Mouse (Mus musculus) forebrain, embryonic 12.5 days (tissue): Measurements from ENCODE around the gene A430078G23Rik. TPM values are rescaled to one million over a fixed set of nuclear protein-coding genes. Genes with fewer than 3 reads are reported as not detected.
"Not testable (repeated sequence)": the region's sequence is repeated elsewhere in the genome, so short reads cannot be mapped to it uniquely, and the experiment has no call there.

Experiments
- ATAC-seq: fragments of 200-750 bp; cut with Nextera tagmentation; 2 replicates; pipeline ENCODE4 v1.8.0; 2017; ENCODE audit warnings: moderate TSS enrichment; ENCODE audit not compliant: low FRiP score
- H3K27ac ChIP-seq: fragments of 300-500 bp; sonication (generic); 2 replicates; pipeline ENCODE4 v1.5.1; 2016; ENCODE audit warnings: mild to moderate bottlenecking
- H3K27me3 ChIP-seq: fragments of 300-500 bp; sonication (generic); 2 replicates; pipeline ENCODE4 v1.6.1; 2016; ENCODE audit warnings: mild to moderate bottlenecking
- H3K36me3 ChIP-seq: fragments of 300-500 bp; sonication (generic); replicated peaks from 2 replicates; pipeline ENCODE4 v1.6.1; 2016; ENCODE audit warnings: mild to moderate bottlenecking
- H3K4me1 ChIP-seq: fragments of 300-500 bp; sonication (generic); 2 replicates; pipeline ENCODE4 v1.6.1; 2016
- H3K4me2 ChIP-seq: fragments of 300-500 bp; sonication (generic); 2 replicates; pipeline ENCODE4 v1.6.1; 2016; ENCODE audit warnings: mild to moderate bottlenecking, moderate library complexity
- H3K4me3 ChIP-seq: fragments of 300-500 bp; sonication (generic); replicated peaks from 2 replicates; pipeline ENCODE4 v1.5.1; 2016; ENCODE audit warnings: mild to moderate bottlenecking
- H3K9ac ChIP-seq: fragments of 300-500 bp; sonication (generic); 2 replicates; pipeline ENCODE4 v1.6.1; 2016; ENCODE audit warnings: mild to moderate bottlenecking
- H3K9me3 ChIP-seq: fragments of 300-500 bp; sonication (generic); 2 replicates; pipeline ENCODE4 v1.6.1; 2016
- WGBS: fragments of 180-500 bp; shearing (Covaris S2); methylation state at CpG from one replicate; pipeline ENCODE4 v1.1.7; 2016; 5-methylcytosine and 5-hydroxymethylcytosine counted together
- polyA plus RNA-seq: library from polyadenylated mRNA; unstranded; fragments of >200 nt; fragmentation: Nextera tagmentation; extraction: Ambion mirVana; gene quantifications from 2 replicates; pipeline ENCODE4 v1.2.1, GENCODE M21; 2016

The A430078G23Rik gene
- polyA plus RNA-seq = 0.06 TPM in 1 of 2 replicates, not detected in the other

GRCm38 (mm10) chr8:3353189-3353810 is at the start of gene A430078G23Rik:
TSS of gene A430078G23Rik (plus strand) at chr8:3353415.
- Histone ChIP-seq H3K27me3 (no peaks in the 10 kb centered on the region), H3K4me3 (no peak within 1 kb of the TSS), H3K9me3 (no peaks in the 10 kb centered on the region), H3K4me2 (no peak within 1 kb of the TSS), H3K36me3 (no peaks in the 10 kb centered on the region), H3K4me1 (no peaks in the 10 kb centered on the region), H3K9ac (no peak within 1 kb of the TSS), H3K27ac (no peak within 1 kb of the TSS)
- 83% methylated on average over 13 of the region's 13 CpGs for WGBS
- no peak for ATAC-seq

GRCm38 (mm10) chr8:3308205-3308800 is 44.9 kb upstream of the A430078G23Rik start:
- ATAC-seq, H3K4me3 ChIP-seq, H3K9ac ChIP-seq, H3K4me2 ChIP-seq, H3K27me3 ChIP-seq, H3K27ac ChIP-seq, H3K4me1 ChIP-seq, H3K9me3 ChIP-seq, H3K36me3 ChIP-seq: not testable (repeated sequence)
- 91% methylated on average over 13 of the region's 13 CpGs for WGBS

GRCm38 (mm10) chr8:3309636-3310035 is 43.6 kb upstream of the A430078G23Rik start:
- Histone ChIP-seq H3K4me3 (no peak overlapping the region), H3K9me3 (peaks cover 9% of the 10 kb centered on the region; the same call in 1 of the 2 replicates), H3K36me3 (no peaks in the 10 kb centered on the region), H3K4me2 (no peak overlapping the region), H3K4me1 (no peaks in the 10 kb centered on the region), H3K27me3 (no peaks in the 10 kb centered on the region), H3K27ac (no peak overlapping the region), H3K9ac (no peak overlapping the region)
- WGBS = 89% methylated on average over 11 of the region's 11 CpGs
- no peak for ATAC-seq

GRCm38 (mm10) chr8:3311482-3311881 is 41.7 kb upstream of the A430078G23Rik start:
- Histone ChIP-seq H3K27ac (no peak overlapping the region), H3K4me1 (no peaks in the 10 kb centered on the region), H3K27me3 (no peaks in the 10 kb centered on the region), H3K9ac (no peak overlapping the region), H3K4me3 (no peak overlapping the region), H3K36me3 (no peaks in the 10 kb centered on the region), H3K9me3 (peaks cover 1% of the 10 kb centered on the region; the same call in 1 of the 2 replicates), H3K4me2 (no peak overlapping the region)
- 76% methylated on average over 4 of the region's 4 CpGs for WGBS
- ATAC-seq = no peak

- H3K4me3 ChIP-seq, H3K27me3 ChIP-seq, H3K9ac ChIP-seq, ATAC-seq, H3K27ac ChIP-seq, H3K9me3 ChIP-seq, H3K36me3 ChIP-seq, H3K4me1 ChIP-seq, H3K4me2 ChIP-seq: not testable (repeated sequence)
- WGBS = 80% methylated on average over 1 of the region's 1 CpGs
Measured at GRCm38 (mm10) chr8:3313417-3313816, 39.8 kb upstream of the A430078G23Rik start.

- no peak overlapping the region for H3K27ac ChIP-seq
- no peak overlapping the region for H3K4me2 ChIP-seq
- no peak overlapping the region for H3K4me3 ChIP-seq
- ATAC-seq = no peak
- no peaks in the 10 kb centered on the region for H3K9me3 ChIP-seq
- H3K9ac ChIP-seq = no peak overlapping the region
- H3K4me1 ChIP-seq = no peaks in the 10 kb centered on the region
- H3K36me3 ChIP-seq = no peaks in the 10 kb centered on the region
- WGBS = 76% methylated on average over 3 of the region's 3 CpGs
- no peaks in the 10 kb centered on the region for H3K27me3 ChIP-seq
Measured at GRCm38 (mm10) chr8:3313843-3314242, 39.4 kb upstream of the A430078G23Rik start.

GRCm38 (mm10) chr8:3314345-3314744 is 38.9 kb upstream of the A430078G23Rik start:
- Histone ChIP-seq H3K9ac (no peak overlapping the region), H3K9me3 (no peaks in the 10 kb centered on the region), H3K36me3 (no peaks in the 10 kb centered on the region), H3K27me3 (no peaks in the 10 kb centered on the region), H3K27ac (no peak overlapping the region), H3K4me1 (no peaks in the 10 kb centered on the region), H3K4me3 (no peak overlapping the region), H3K4me2 (no peak overlapping the region)
- no peak for ATAC-seq
- 76% methylated on average over 2 of the region's 2 CpGs for WGBS

GRCm38 (mm10) chr8:3316585-3316984 is 36.6 kb upstream of the A430078G23Rik start:
- ATAC-seq = no peak
- H3K4me3 ChIP-seq = no peak overlapping the region
- H3K27me3 ChIP-seq = no peaks in the 10 kb centered on the region
- no peaks in the 10 kb centered on the region for H3K36me3 ChIP-seq
- H3K4me1 ChIP-seq = no peaks in the 10 kb centered on the region
- H3K9ac ChIP-seq = no peak overlapping the region
- 88% methylated on average over 5 of the region's 5 CpGs for WGBS
- H3K9me3 ChIP-seq = no peaks in the 10 kb centered on the region
- no peak overlapping the region for H3K4me2 ChIP-seq
- H3K27ac ChIP-seq = no peak overlapping the region

GRCm38 (mm10) chr8:3319267-3319666 is 33.9 kb upstream of the A430078G23Rik start:
- not testable (repeated sequence) for H3K9ac ChIP-seq, H3K4me3 ChIP-seq, H3K4me1 ChIP-seq, H3K9me3 ChIP-seq, H3K4me2 ChIP-seq, ATAC-seq, H3K27ac ChIP-seq, H3K27me3 ChIP-seq, H3K36me3 ChIP-seq
- WGBS = 88% methylated on average over 11 of the region's 11 CpGs

GRCm38 (mm10) chr8:3324253-3324652 is 29.0 kb upstream of the A430078G23Rik start:
- H3K27ac ChIP-seq = no peak overlapping the region
- H3K4me3 ChIP-seq = no peak overlapping the region
- no peak for ATAC-seq
- WGBS = 96% methylated on average over 2 of the region's 2 CpGs
- no peaks in the 10 kb centered on the region for H3K27me3 ChIP-seq
- no peaks in the 10 kb centered on the region for H3K9me3 ChIP-seq
- no peaks in the 10 kb centered on the region for H3K4me1 ChIP-seq
- H3K9ac ChIP-seq = no peak overlapping the region
- H3K4me2 ChIP-seq = no peak overlapping the region
- H3K36me3 ChIP-seq = no peaks in the 10 kb centered on the region

- Histone ChIP-seq H3K4me1 (no peaks in the 10 kb centered on the region), H3K36me3 (no peaks in the 10 kb centered on the region), H3K27me3 (no peaks in the 10 kb centered on the region), H3K27ac (no peak overlapping the region), H3K9ac (no peak overlapping the region), H3K9me3 (no peaks in the 10 kb centered on the region), H3K4me2 (no peak overlapping the region), H3K4me3 (no peak overlapping the region)
- no peak for ATAC-seq
- 90% methylated on average over 1 of the region's 1 CpGs for WGBS
Measured at GRCm38 (mm10) chr8:3327056-3327455, 26.2 kb upstream of the A430078G23Rik start.

GRCm38 (mm10) chr8:3327538-3328245 is 25.5 kb upstream of the A430078G23Rik start:
- no peaks in the 10 kb centered on the region for H3K27me3 ChIP-seq
- 89% methylated on average over 8 of the region's 8 CpGs for WGBS

More at GRCm38 (mm10) chr8:3327538-3328245, 25.5 kb upstream of the A430078G23Rik start:
- Histone ChIP-seq H3K4me2 (no peak overlapping the region), H3K4me1 (no peaks in the 10 kb centered on the region), H3K27ac (no peak overlapping the region), H3K9ac (no peak overlapping the region), H3K36me3 (no peaks in the 10 kb centered on the region), H3K4me3 (no peak overlapping the region), H3K9me3 (no peaks in the 10 kb centered on the region)
- ATAC-seq = no peak
